Mouse (Mus musculus): Measurements from ENCODE around the gene Dqx1. TPM values are rescaled to one million over a fixed set of nuclear protein-coding genes. Genes with fewer than 3 reads are reported as not detected.

Gene Dqx1
- total RNA-seq, 2 experiments from 2014 or later, result 0.27 to 0.45 TPM

GRCm38 (mm10) chr6:83107566-83108400, 50.1 kb downstream of the Dqx1 start:
- DNase-seq (ENCODE audit: low spot score), result peak; percentile 75

GRCm38 (mm10) chr6:83108762-83109668, 51.4 kb downstream of the Dqx1 start, which contains the start of gene Mrpl53:
Gene Mrpl53 (plus strand): TSS chr6:83109040.
- peak; percentile 85 for DNase-seq (ENCODE audit: low spot score)

GRCm38 (mm10) chr6:83111510-83112136, 54.0 kb downstream of the Dqx1 start:
- no peak for DNase-seq (ENCODE audit: low spot score)

GRCm38 (mm10) chr6:83115011-83115671, 57.5 kb downstream of the Dqx1 start, which contains the start of gene Mogs:
Gene Mogs (plus strand): TSS chr6:83115496.
- peak; percentile 93 for DNase-seq (ENCODE audit: low spot score)

- DNase-seq (ENCODE audit: low spot score), result no peak
These were observed 58.2 kb downstream of the Dqx1 start for GRCm38 (mm10) chr6:83115682-83116372.

- DNase-seq (ENCODE audit: low spot score), result no peak
These were observed 58.9 kb downstream of the Dqx1 start for GRCm38 (mm10) chr6:83116373-83117164.

Small RNA genes within 50 kb of the gene (microRNA-seq; reads per million reads assigned to microRNA genes)
- gene Mir3470a, result not detected
- gene Mir7040, result not detected

Other genes with a start within 250 kb of the Dqx1 start
- under 1 TPM in 1 of 2 experiments, not detected in 1; 0.07 TPM for gene Sema4f, start 118.1 kb upstream of the Dqx1 start, total RNA-seq (2021)
- not detected for gene M1ap, start 110.9 kb upstream of the Dqx1 start, total RNA-seq (2021)
- 1 to 10 TPM; 1.1 to 1.4 TPM for gene Dok1, start 24.4 kb upstream of the Dqx1 start, total RNA-seq (2021)
- 1 to 10 TPM; 1.2 to 1.4 TPM for gene Loxl3, start 23.7 kb upstream of the Dqx1 start, total RNA-seq (2021)
- 100 to 1,000 TPM in 1 of 2 experiments, 10 to 100 TPM in 1; 94.0 to 101 TPM for gene Aup1, start 3.3 kb upstream of the Dqx1 start, total RNA-seq (2021)
- gene Htra2, start 2.6 kb upstream of the Dqx1 start, total RNA-seq (2021), result 10 to 100 TPM; 15.3 to 17.4 TPM
- not detected for gene Tlx2, start 12.4 kb downstream of the Dqx1 start, total RNA-seq (2021)
- gene Pcgf1, start 20.0 kb downstream of the Dqx1 start, total RNA-seq (2021), result 1 to 10 TPM; 9.1 to 9.3 TPM
- under 1 TPM; 0.28 to 0.39 TPM for gene Lbx2, start 28.5 kb downstream of the Dqx1 start, total RNA-seq (2021)
- under 1 TPM; 0.90 to 0.94 TPM for gene Ccdc142, start 43.8 kb downstream of the Dqx1 start, total RNA-seq (2021)
- gene Gm42688, start 43.8 kb downstream of the Dqx1 start, total RNA-seq (2021), result under 1 TPM; 0.53 to 0.76 TPM
- gene Mrpl53, start 51.2 kb downstream of the Dqx1 start, total RNA-seq (2021), result 100 to 1,000 TPM; 102 TPM
- 1 to 10 TPM; 6.2 to 6.5 TPM for gene Mogs, start 57.7 kb downstream of the Dqx1 start, total RNA-seq (2021)
- gene Wbp1, start 63.7 kb downstream of the Dqx1 start, total RNA-seq (2021), result 10 to 100 TPM; 46.4 to 46.7 TPM
- 10 to 100 TPM; 15.6 to 15.7 TPM for gene Ino80b, start 67.6 kb downstream of the Dqx1 start, total RNA-seq (2021)
- gene Rtkn, start 77.6 kb downstream of the Dqx1 start, total RNA-seq (2021), result 10 to 100 TPM in 1 of 2 experiments, 1 to 10 TPM in 1; 9.3 to 11.7 TPM
- gene Wdr54, start 98.6 kb downstream of the Dqx1 start, total RNA-seq (2021), result 1 to 10 TPM; 1.2 to 1.9 TPM
- gene 1700003E16Rik, start 98.6 kb downstream of the Dqx1 start, total RNA-seq (2021), result under 1 TPM in 1 of 2 experiments, not detected in 1; 0.14 TPM
- gene Dctn1, start 108.1 kb downstream of the Dqx1 start, total RNA-seq (2021), result 100 to 1,000 TPM; 124 to 133 TPM
- gene Slc4a5, start 162.0 kb downstream of the Dqx1 start, total RNA-seq (2021), result not detected